8 mouse cellular contexts compared by ENCODE assay signal in the genomic region with DNA sequence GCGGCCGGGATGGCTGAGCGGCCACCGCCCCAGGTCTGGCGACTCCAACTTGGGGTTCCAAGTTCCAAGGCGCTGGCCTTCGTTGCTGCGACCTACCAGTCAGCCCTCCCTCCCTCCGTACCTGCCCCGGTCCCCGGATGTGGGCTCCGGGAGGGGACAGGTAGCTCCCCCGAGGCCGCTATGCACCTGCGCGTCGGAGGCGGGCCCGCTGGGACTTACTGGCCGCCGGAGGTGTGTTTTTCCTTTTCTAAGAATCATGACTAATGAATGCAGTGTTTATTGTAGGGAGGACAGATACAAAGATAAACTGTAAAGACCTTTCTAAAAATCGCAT. TPM values are rescaled to one million over a fixed set of nuclear protein-coding genes. Genes with fewer than 3 reads are reported as not detected.
A peak's percentile ranks its signal among the peaks of the same experiment; 100 is the strongest.
DNase-seq lines count a peak whose midpoint lies in the region; ATAC-seq and TF ChIP-seq lines count a peak whose summit lies in the region.

No protein-coding gene starts in this region.

- peak overlapping the region; percentile 87 for H3K4me2 ChIP-seq in forebrain, embryonic 12.5 days
- peak overlapping the region; percentile 74 for H3K4me2 ChIP-seq in midbrain, embryonic 12.5 days (replicated peaks)

- DNase-seq in liver, adult 2 months (ENCODE audit: extremely low read depth, low read depth, low spot score) = no peak
- no peak for DNase-seq in liver
- peak; percentile 76 for DNase-seq in kidney, postnatal 14 days
- DNase-seq in urinary bladder, postnatal 4 days (ENCODE audit: low spot score in 2 of 2) = peak; percentile 42 to 64
- DNase-seq in left cerebral cortex, postnatal 14 days (ENCODE audit: low spot score in 2 of 2) = no peak
- no peak for DNase-seq in frontal cortex, postnatal 36 days (ENCODE audit: low spot score in 2 of 2)

- H3K79me2 ChIP-seq in liver, adult 2 months (ENCODE audit: control insufficient read depth, insufficient read depth, low read length) = no peaks in the 10 kb centered on the region

- no peaks in the 10 kb centered on the region for H3K36me3 ChIP-seq in liver, adult 2 months (ENCODE audit: control insufficient read depth, insufficient read depth, low read length)
- no peaks in the 10 kb centered on the region for H3K36me3 ChIP-seq in forebrain, embryonic 12.5 days (replicated peaks)
- no peaks in the 10 kb centered on the region for H3K36me3 ChIP-seq in midbrain, embryonic 12.5 days

- no peaks in the 10 kb centered on the region for H3K9me3 ChIP-seq in forebrain, embryonic 12.5 days
- no peaks in the 10 kb centered on the region for H3K9me3 ChIP-seq in midbrain, embryonic 12.5 days

- ATAC-seq in forebrain, embryonic 12.5 days (ENCODE audit: low FRiP score) = peak; percentile 44
- peak; percentile 34; the same call in 1 of the 2 replicates for ATAC-seq in midbrain, embryonic 12.5 days (ENCODE audit: low FRiP score, low read depth)

- 12% methylated on average over 22 of the region's 22 CpGs for WGBS in liver, adult 2 months
- 2% methylated on average over 21 of the region's 22 CpGs for WGBS in forebrain, embryonic 12.5 days
- 2% methylated on average over 22 of the region's 22 CpGs for WGBS in midbrain, embryonic 12.5 days

- no peak for TF ChIP-seq POLR2A in liver, adult 2 months (IDR thresholded peaks at IDR 0.05; ENCODE audit: extremely low read depth, insufficient read depth, low read length)

- intact Hi-C loops in left cerebral cortex, postnatal 14 days (cut with DNase I) = no loop called here

- peak overlapping the region; percentile 55; the same call in 1 of the 2 replicates for H3K4me3 ChIP-seq in liver, adult 2 months (ENCODE audit: insufficient read depth, low read depth, low read length)
- H3K4me3 ChIP-seq in forebrain, embryonic 12.5 days (replicated peaks) = peak overlapping the region; percentile 60
- peak overlapping the region; percentile 55 for H3K4me3 ChIP-seq in midbrain, embryonic 12.5 days

- no peak for TF ChIP-seq CTCF in liver, adult 2 months (IDR thresholded peaks at IDR 0.05; ENCODE audit: low read depth, low read length)

- no peak overlapping the region for H3K27ac ChIP-seq in liver, adult 2 months (replicated peaks; ENCODE audit: insufficient read depth, low read depth, low read length)
- 0 out of 2 replicates have a peak overlapping the region, but pooled peaks have one; percentile 5 for H3K27ac ChIP-seq in forebrain, embryonic 12.5 days
- no peak overlapping the region for H3K27ac ChIP-seq in midbrain, embryonic 12.5 days (replicated peaks)

- H3K27me3 ChIP-seq in liver, adult 2 months (ENCODE audit: control insufficient read depth, insufficient read depth, low read length) = peaks cover 6% of the 10 kb centered on the region
- H3K27me3 ChIP-seq in forebrain, embryonic 12.5 days = peaks cover 49% of the 10 kb centered on the region
- peaks cover 60% of the 10 kb centered on the region for H3K27me3 ChIP-seq in midbrain, embryonic 12.5 days

- H3K4me1 ChIP-seq in liver, adult 2 months (ENCODE audit: control insufficient read depth, insufficient read depth, low read length) = peaks cover 5% of the 10 kb centered on the region; the same call in 1 of the 2 replicates
- H3K4me1 ChIP-seq in forebrain, embryonic 12.5 days = peaks cover 13% of the 10 kb centered on the region
- peaks cover 7% of the 10 kb centered on the region; the same call in 1 of the 2 replicates for H3K4me1 ChIP-seq in midbrain, embryonic 12.5 days

- H3K9ac ChIP-seq in liver, adult 2 months (ENCODE audit: low read depth, low read length) = peak overlapping the region; percentile 47
- peak overlapping the region; percentile 53 for H3K9ac ChIP-seq in forebrain, embryonic 12.5 days
- peak overlapping the region; percentile 46 for H3K9ac ChIP-seq in midbrain, embryonic 12.5 days (replicated peaks)

RNA-seq across cellular contexts. Expression of a gene that starts 1.2 kb away (rescaled TPM):
- total RNA-seq in liver, adult 2 months (2014; rRNA removed) = 1.3 and 1.6 TPM in 2 replicates
- polyA plus RNA-seq in liver, adult 2 months (2012; rRNA removed) = 0.71 and 0.89 TPM in 2 replicates
- polyA plus RNA-seq in forebrain, embryonic 12.5 days (2016; fragmentation: Nextera tagmentation; extraction: Ambion mirVana) = 20.5 and 25.8 TPM in 2 replicates
- polyA plus RNA-seq in midbrain, embryonic 12.5 days (2016; fragmentation: Nextera tagmentation; extraction: Ambion mirVana) = 5.4 and 7.6 TPM in 2 replicates
- under 1 TPM; 0.20 to 0.57 TPM for total RNA-seq in left cerebral cortex, postnatal 14 days (2021)

RNA-seq across cellular contexts. Expression of a gene that starts 35.1 kb away (rescaled TPM):
- 12.4 and 12.8 TPM in 2 replicates for total RNA-seq in liver, adult 2 months (2014; rRNA removed)
- polyA plus RNA-seq in liver, adult 2 months (2012; rRNA removed) = 2.1 and 2.4 TPM in 2 replicates
- 116 and 125 TPM in 2 replicates for polyA plus RNA-seq in forebrain, embryonic 12.5 days (2016; fragmentation: Nextera tagmentation; extraction: Ambion mirVana)
- 116 and 118 TPM in 2 replicates for polyA plus RNA-seq in midbrain, embryonic 12.5 days (2016; fragmentation: Nextera tagmentation; extraction: Ambion mirVana)
- 10 to 100 TPM; 29.8 to 31.2 TPM for total RNA-seq in left cerebral cortex, postnatal 14 days (2021)

Comparison
In these comparisons a context has a peak if more than half of its experiments do, and no peak if none do; other contexts are left out.
1. DNase-seq: peak in kidney, postnatal 14 days (single experiment) and urinary bladder, postnatal 4 days (2 of 2); none in liver, adult 2 months (single experiment), liver (single experiment), left cerebral cortex, postnatal 14 days (0 of 2) and frontal cortex, postnatal 36 days (0 of 2).
2. RNA of a gene that starts 35.1 kb away (polyA plus RNA-seq): 116 to 118 TPM in midbrain, embryonic 12.5 days and 116 to 125 TPM in forebrain, embryonic 12.5 days; 2.1 to 2.4 TPM in liver, adult 2 months; every median in the first group is over 10 times any median in the second.
3. Peak in every context shown above with its lines, with median percentiles within 50 percentile points of each other: H3K4me3 ChIP-seq and H3K9ac ChIP-seq.